8 mouse cellular contexts compared by ENCODE assay signal in genomic region chr13:33995197-33995596, GRCm38 (mm10). TPM values are rescaled to one million over a fixed set of nuclear protein-coding genes. Genes with fewer than 3 reads are reported as not detected.
A peak's percentile ranks its signal among the peaks of the same experiment; 100 is the strongest.
DNase-seq lines count a peak whose midpoint lies in the region; ATAC-seq and TF ChIP-seq lines count a peak whose summit lies in the region.
"Had no signal": no experiment of that assay in that cellular context is flagged by ENCODE, and none has a peak within 500 bp of the region (broad histone marks: within the 10 kb centered on the region; RNA-seq: fewer than 3 reads in every experiment).

No protein-coding gene starts in this region.

- peak; percentile 87 for TF ChIP-seq CTCF in Patski (IDR thresholded peaks at IDR 0.05)

- ATAC-seq in Patski = no peak
- peak; percentile 80 for ATAC-seq in cerebellum, adult (ENCODE audit: insufficient number of reproducible peaks, low FRiP score, low TSS enrichment)
- ATAC-seq in forebrain, embryonic 16.5 days = peak; percentile 45; the same call in 1 of the 2 replicates
- ATAC-seq in hindbrain, embryonic 14.5 days (ENCODE audit: low FRiP score) = peak; percentile 43; the same call in 1 of the 2 replicates
- peak; percentile 98 for ATAC-seq in megakaryocyte progenitor cell, adult 5-6 weeks (replicated peaks; ENCODE audit: poor library complexity)

- no peak overlapping the region for H3K9ac ChIP-seq in forebrain, embryonic 16.5 days (replicated peaks; ENCODE audit: low read depth, low read length)
- no peak overlapping the region for H3K9ac ChIP-seq in hindbrain, embryonic 14.5 days
- H3K9ac ChIP-seq: midbrain, embryonic 12.5 days had no signal

- POLR2A ChIA-PET in Patski (lab: Charles Lee) = interaction anchor here (1.1 kb wide), 1 partner anchor 38 kb away, joined by 4 read pairs; no protein-coding TSS in a partner anchor

- in situ Hi-C loops in Patski (cut with MboI; ENCODE audit: low pct_unique_long_range_greater_than_20kb) = loop anchor here (5.0 kb wide), 1 partner anchor 33 kb away; the partner anchor contains the start of gene Nqo2

- H3K36me3 ChIP-seq in forebrain, embryonic 16.5 days (ENCODE audit: control insufficient read depth, insufficient read depth) = no peaks in the 10 kb centered on the region
- no peaks in the 10 kb centered on the region for H3K36me3 ChIP-seq in hindbrain, embryonic 14.5 days (replicated peaks; ENCODE audit: control insufficient read depth, insufficient read depth)

- WGBS in forebrain, embryonic 16.5 days = 29% methylated on average over 1 of the region's 1 CpGs
- 13% methylated on average over 1 of the region's 1 CpGs for WGBS in hindbrain, embryonic 14.5 days

- H3K27me3 ChIP-seq in Patski = no peaks in the 10 kb centered on the region
- no peaks in the 10 kb centered on the region for H3K27me3 ChIP-seq in forebrain, embryonic 16.5 days (replicated peaks; ENCODE audit: control insufficient read depth, insufficient read depth, low read length)
- no peaks in the 10 kb centered on the region for H3K27me3 ChIP-seq in hindbrain, embryonic 14.5 days (ENCODE audit: control insufficient read depth, insufficient read depth, low read length)
- H3K27me3 ChIP-seq: midbrain, embryonic 12.5 days had no signal

- CTCF ChIA-PET in Patski (lab: Charles Lee) = interaction anchor here (0.7 to 4.6 kb wide), 17 partner anchors 9 to 1166 kb away, joined by 3 to 61 read pairs (median 5); partner anchors contain the start of genes Bphl, Nqo2 and Psmg4

- no peak for DNase-seq in Patski (ENCODE audit: low read depth, low spot score)
- DNase-seq in hindbrain, embryonic 14.5 days (ENCODE audit: low spot score) = peak; percentile 79
- peak; percentile 50 to 79 for DNase-seq in layer of hippocampus, postnatal 25 days (ENCODE audit: extremely low spot score in 1 of 2, low spot score in 1 of 2)
- DNase-seq in skeletal muscle tissue, adult 2 months (ENCODE audit: low read depth, low spot score) = peak; percentile 71

- no peaks in the 10 kb centered on the region for H3K9me3 ChIP-seq in forebrain, embryonic 16.5 days (ENCODE audit: control insufficient read depth, low read length)
- no peaks in the 10 kb centered on the region for H3K9me3 ChIP-seq in hindbrain, embryonic 14.5 days (ENCODE audit: control insufficient read depth, low read length)
- H3K9me3 ChIP-seq: midbrain, embryonic 12.5 days had no signal

- no peak overlapping the region for H3K4me3 ChIP-seq in forebrain, embryonic 16.5 days (replicated peaks; ENCODE audit: low read length)
- H3K4me3 ChIP-seq in hindbrain, embryonic 14.5 days (replicated peaks; ENCODE audit: low read length) = no peak overlapping the region
- H3K4me3 ChIP-seq: midbrain, embryonic 12.5 days had no signal

- H3K4me2 ChIP-seq in forebrain, embryonic 16.5 days (ENCODE audit: low read length) = no peak overlapping the region
- H3K4me2 ChIP-seq in hindbrain, embryonic 14.5 days (replicated peaks) = no peak overlapping the region
- H3K4me2 ChIP-seq: midbrain, embryonic 12.5 days had no signal

- H3K27ac ChIP-seq in forebrain, embryonic 16.5 days (ENCODE audit: low read length) = no peak overlapping the region
- no peak overlapping the region for H3K27ac ChIP-seq in hindbrain, embryonic 14.5 days
- H3K27ac ChIP-seq: midbrain, embryonic 12.5 days had no signal

- no peaks in the 10 kb centered on the region for H3K4me1 ChIP-seq in forebrain, embryonic 16.5 days (replicated peaks; ENCODE audit: control insufficient read depth, insufficient read depth, low read length)
- H3K4me1 ChIP-seq in hindbrain, embryonic 14.5 days (replicated peaks; ENCODE audit: control insufficient read depth, insufficient read depth, low read length) = no peaks in the 10 kb centered on the region
- H3K4me1 ChIP-seq: midbrain, embryonic 12.5 days had no signal

RNA-seq across cellular contexts. Expression of gene Ripk1, which starts 7.0 kb away (rescaled TPM):
- polyA plus RNA-seq in Patski (2021) = 29.7 TPM
- polyA plus RNA-seq in forebrain, embryonic 16.5 days (2015; fragmentation: Nextera tagmentation; extraction: Ambion mirVana) = 5.9 and 7.3 TPM in 2 replicates
- 6.5 and 8.2 TPM in 2 replicates for polyA plus RNA-seq in hindbrain, embryonic 14.5 days (2014; fragmentation: Nextera tagmentation; extraction: Ambion mirVana)
- total RNA-seq in layer of hippocampus, postnatal 25 days (2021) = 1 to 10 TPM; 5.7 to 9.7 TPM
- 42.9 and 44.3 TPM in 2 replicates for total RNA-seq in megakaryocyte progenitor cell, adult 5-6 weeks (2015)
- total RNA-seq in megakaryocyte progenitor cell, adult 5-6 weeks (2017) = 49.6 and 50.6 TPM in 2 replicates

RNA-seq across cellular contexts. Expression of gene Serpinb6a, which starts 7.4 kb away (rescaled TPM):
- 187 TPM for polyA plus RNA-seq in Patski (2021)
- 36.3 and 37.5 TPM in 2 replicates for polyA plus RNA-seq in forebrain, embryonic 16.5 days (2015; fragmentation: Nextera tagmentation; extraction: Ambion mirVana)
- polyA plus RNA-seq in hindbrain, embryonic 14.5 days (2014; fragmentation: Nextera tagmentation; extraction: Ambion mirVana) = 42.1 TPM in 2 replicates
- 10 to 100 TPM; 38.0 to 43.8 TPM for total RNA-seq in layer of hippocampus, postnatal 25 days (2021)
- total RNA-seq in megakaryocyte progenitor cell, adult 5-6 weeks (2015) = 10.0 and 12.8 TPM in 2 replicates
- total RNA-seq in megakaryocyte progenitor cell, adult 5-6 weeks (2017) = 12.0 and 17.6 TPM in 2 replicates

RNA-seq across cellular contexts. Expression of gene Nqo2, which starts 30.7 kb away (rescaled TPM):
- 22.6 TPM for polyA plus RNA-seq in Patski (2021)
- polyA plus RNA-seq in forebrain, embryonic 16.5 days (2015; fragmentation: Nextera tagmentation; extraction: Ambion mirVana) = 6.7 and 7.0 TPM in 2 replicates
- 8.6 and 10.7 TPM in 2 replicates for polyA plus RNA-seq in hindbrain, embryonic 14.5 days (2014; fragmentation: Nextera tagmentation; extraction: Ambion mirVana)
- total RNA-seq in layer of hippocampus, postnatal 25 days (2021) = 1 to 10 TPM; 5.5 to 5.8 TPM
- 48.7 and 53.0 TPM in 2 replicates for total RNA-seq in megakaryocyte progenitor cell, adult 5-6 weeks (2015)
- total RNA-seq in megakaryocyte progenitor cell, adult 5-6 weeks (2017) = 34.7 and 47.3 TPM in 2 replicates

RNA-seq across cellular contexts. Expression of gene Bphl, which starts 42.2 kb away (rescaled TPM):
- 98.8 TPM for polyA plus RNA-seq in Patski (2021)
- polyA plus RNA-seq in forebrain, embryonic 16.5 days (2015; fragmentation: Nextera tagmentation; extraction: Ambion mirVana) = 35.5 and 39.0 TPM in 2 replicates
- 42.8 and 43.5 TPM in 2 replicates for polyA plus RNA-seq in hindbrain, embryonic 14.5 days (2014; fragmentation: Nextera tagmentation; extraction: Ambion mirVana)
- total RNA-seq in layer of hippocampus, postnatal 25 days (2021) = 10 to 100 TPM; 41.5 to 46.1 TPM
- 96.7 and 115 TPM in 2 replicates for total RNA-seq in megakaryocyte progenitor cell, adult 5-6 weeks (2015)
- total RNA-seq in megakaryocyte progenitor cell, adult 5-6 weeks (2017) = 40.2 and 70.3 TPM in 2 replicates
